Mouse (Mus musculus) bone marrow, adult 2 months (tissue): Measurements from ENCODE around the gene Krt10.

Experiments used
- CTCF ChIP-seq: fragments of 200-500 bp; IDR thresholded peaks from 2 replicates; pipeline ENCODE4 v1.5.1; 2011; ENCODE audit warnings: low read length, control low read depth; ENCODE audit not compliant: control insufficient read depth, insufficient read depth
- POLR2A ChIP-seq: fragments of 200-500 bp; IDR thresholded peaks from 2 replicates; pipeline ENCODE4 v1.6.1; 2011; ENCODE audit warnings: low read depth, mild to moderate bottlenecking, control low read depth, low read length, borderline replicate concordance; ENCODE audit not compliant: control insufficient read depth

DNA sequence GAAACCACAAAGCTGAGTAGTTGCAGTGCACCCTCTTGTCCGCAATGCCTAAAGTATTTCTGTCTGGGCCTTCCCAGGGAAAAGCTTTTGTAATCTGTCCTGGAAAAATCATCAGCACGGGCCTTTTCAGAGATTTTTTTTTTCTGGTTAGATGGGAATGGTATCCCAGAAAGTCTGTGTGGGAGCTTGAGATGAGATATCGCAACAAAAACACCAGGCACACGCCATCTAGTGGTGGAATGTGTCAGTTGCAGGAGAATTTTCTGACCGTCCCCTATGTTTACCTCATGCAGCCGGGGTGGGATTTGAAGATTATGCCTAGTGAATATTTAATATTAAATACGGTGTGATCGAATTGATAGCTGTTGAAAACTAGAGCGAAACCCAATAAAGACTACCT, 24.8 kb downstream of the Krt10 start:
- peak; percentile 21; the same call in 1 of the 2 replicates for TF ChIP-seq CTCF
- no peak for TF ChIP-seq POLR2A
